Mouse (Mus musculus) embryonic fibroblast, embryonic 13.5 days (primary cell): Measurements from ENCODE around the gene Enox1.

Experiments used
- CTCF ChIP-seq: IDR thresholded peaks from 2 replicates; pipeline ENCODE4 v1.5.1; 2011; ENCODE audit warnings: mild to moderate bottlenecking, control low read depth, low read length, moderate library complexity, borderline replicate concordance; ENCODE audit not compliant: insufficient read depth
- POLR2A ChIP-seq: IDR thresholded peaks from 2 replicates; pipeline ENCODE4 v1.6.1; 2011; ENCODE audit warnings: low read depth, mild to moderate bottlenecking, control low read depth, low read length, moderate library complexity

GRCm38 (mm10) chr14:77618131-77618805 is 461.7 kb downstream of the Enox1 start:
- TF ChIP-seq CTCF, result no peak
- no peak for TF ChIP-seq POLR2A
